7 mouse cellular contexts compared by ENCODE assay signal in the genomic region with DNA sequence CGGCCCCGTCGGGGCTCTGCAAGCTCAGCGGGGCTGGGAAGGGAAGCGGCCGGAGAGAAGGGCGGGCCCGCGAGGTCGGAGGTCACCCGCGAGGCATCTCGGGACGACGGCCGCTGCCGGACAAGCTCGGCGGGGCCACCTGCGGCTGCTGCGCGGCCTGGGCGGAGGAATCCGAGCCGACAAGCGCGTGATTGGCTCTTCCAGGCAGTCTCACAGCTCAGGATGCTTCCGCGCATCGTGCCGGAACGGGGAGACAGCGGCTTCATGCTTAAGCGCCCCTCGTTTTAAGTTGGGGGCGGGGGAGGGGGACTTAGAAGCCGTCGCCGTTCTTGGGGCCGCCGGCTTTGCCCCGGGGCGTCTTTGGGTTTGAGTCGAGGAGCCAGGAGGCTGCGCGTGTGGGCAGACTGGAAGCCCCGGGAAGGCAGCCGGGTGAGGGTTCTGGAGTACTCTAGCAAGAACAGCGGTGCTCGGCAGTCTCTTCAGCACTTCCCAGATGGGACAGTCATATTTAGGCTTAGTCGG. TPM values are rescaled to one million over a fixed set of nuclear protein-coding genes. Genes with fewer than 3 reads are reported as not detected.
DNase-seq lines count a peak whose midpoint lies in the region; ATAC-seq lines count a peak whose summit lies in the region.

No protein-coding gene starts in this region.

- DNase-seq in adrenal gland, adult 18-20 months (ENCODE audit: low spot score in 2 of 2): peak; percentile 92 to 93
- DNase-seq in embryo, embryonic 11 days: peak; percentile 98
- peak; percentile 97 for DNase-seq in gastrocnemius, postnatal 25 days
- peak; percentile 93 to 97 for DNase-seq in left cerebral cortex, postnatal 36 days (ENCODE audit: low spot score in 2 of 2)
- DNase-seq in midbrain, embryonic 11.5 days (ENCODE audit: low spot score, missing footprints): peak; percentile 98
- DNase-seq in skeletal muscle tissue, adult 2 months (ENCODE audit: low read depth, low spot score): peak; percentile 96

- 0 out of 2 replicates have a peak, but pooled peaks cover 2% of the 10 kb centered on the region for H3K4me1 ChIP-seq in intestine, embryonic 15.5 days (replicated peaks)
- peaks cover 5% of the 10 kb centered on the region; the same call in 1 of the 2 replicates for H3K4me1 ChIP-seq in midbrain, embryonic 11.5 days (ENCODE audit: control insufficient read depth, insufficient read depth, low read length)

- peak overlapping the region; percentile 100 for H3K4me3 ChIP-seq in intestine, embryonic 15.5 days (replicated peaks)
- H3K4me3 ChIP-seq in midbrain, embryonic 11.5 days (ENCODE audit: low read depth, low read length): peak overlapping the region; percentile 74

- ATAC-seq in intestine, embryonic 15.5 days: peak; percentile 94
- ATAC-seq in midbrain, embryonic 11.5 days (ENCODE audit: low FRiP score): peak; percentile 92

- peak overlapping the region; percentile 100 for H3K9ac ChIP-seq in intestine, embryonic 15.5 days
- H3K9ac ChIP-seq in midbrain, embryonic 11.5 days (ENCODE audit: low read length): peak overlapping the region; percentile 94

- intact Hi-C loops in left cerebral cortex, postnatal 36 days (cut with DNase I): loop anchor here (5.0 kb wide), 1 partner anchor 75 kb away; a partner anchor contains a TSS

- H3K27ac ChIP-seq in intestine, embryonic 15.5 days: peak overlapping the region; percentile 100
- peak overlapping the region; percentile 95 for H3K27ac ChIP-seq in midbrain, embryonic 11.5 days (ENCODE audit: low read depth, low read length)

- 0 out of 2 replicates have a peak, but pooled peaks cover 4% of the 10 kb centered on the region for H3K36me3 ChIP-seq in intestine, embryonic 15.5 days
- H3K36me3 ChIP-seq in midbrain, embryonic 11.5 days (ENCODE audit: control insufficient read depth, insufficient read depth, low read length): no peaks in the 10 kb centered on the region

- H3K4me2 ChIP-seq in intestine, embryonic 15.5 days (replicated peaks): peak overlapping the region; percentile 66
- peak overlapping the region; percentile 61 for H3K4me2 ChIP-seq in midbrain, embryonic 11.5 days

- no peaks in the 10 kb centered on the region for H3K9me3 ChIP-seq in intestine, embryonic 15.5 days
- no peaks in the 10 kb centered on the region for H3K9me3 ChIP-seq in midbrain, embryonic 11.5 days (ENCODE audit: control insufficient read depth, low read length)

- under 1% methylated on average over 51 of the region's 51 CpGs for WGBS in intestine, embryonic 15.5 days
- under 1% methylated on average over 51 of the region's 51 CpGs for WGBS in midbrain, embryonic 11.5 days

- H3K27me3 ChIP-seq in intestine, embryonic 15.5 days (replicated peaks): no peaks in the 10 kb centered on the region
- no peaks in the 10 kb centered on the region for H3K27me3 ChIP-seq in midbrain, embryonic 11.5 days (ENCODE audit: control insufficient read depth, insufficient read depth, low read length)

RNA-seq across cellular contexts. Expression of a gene that starts 1.4 kb away (rescaled TPM):
- 10 to 100 TPM; 55.4 to 55.6 TPM for total RNA-seq in adrenal gland, adult 18-20 months (2021)
- total RNA-seq in gastrocnemius, postnatal 25 days (2021): 10 to 100 TPM; 23.3 to 24.7 TPM
- 109 and 120 TPM in 2 replicates for polyA plus RNA-seq in intestine, embryonic 15.5 days (2015; fragmentation: Nextera tagmentation; extraction: Ambion mirVana)
- 10 to 100 TPM; 47.6 to 51.5 TPM for total RNA-seq in left cerebral cortex, postnatal 36 days (2021)
- polyA plus RNA-seq in midbrain, embryonic 11.5 days (2014; fragmentation: Nextera tagmentation; extraction: Ambion mirVana): 136 and 144 TPM in 2 replicates

RNA-seq across cellular contexts. Expression of a gene that starts 14.1 kb away (rescaled TPM):
- total RNA-seq in adrenal gland, adult 18-20 months (2021): 100 to 1,000 TPM; 428 to 588 TPM
- total RNA-seq in gastrocnemius, postnatal 25 days (2021): 100 to 1,000 TPM; 447 to 456 TPM
- 163 and 167 TPM in 2 replicates for polyA plus RNA-seq in intestine, embryonic 15.5 days (2015; fragmentation: Nextera tagmentation; extraction: Ambion mirVana)
- 100 to 1,000 TPM; 272 to 281 TPM for total RNA-seq in left cerebral cortex, postnatal 36 days (2021)
- polyA plus RNA-seq in midbrain, embryonic 11.5 days (2014; fragmentation: Nextera tagmentation; extraction: Ambion mirVana): 114 and 120 TPM in 2 replicates

RNA-seq across cellular contexts. Expression of a gene that starts 32.0 kb away (rescaled TPM):
- 100 to 1,000 TPM in 1 of 2 experiments, 10 to 100 TPM in 1; 78.2 to 190 TPM for total RNA-seq in adrenal gland, adult 18-20 months (2021)
- total RNA-seq in gastrocnemius, postnatal 25 days (2021): 1 to 10 TPM; 3.2 to 5.4 TPM
- 230 and 240 TPM in 2 replicates for polyA plus RNA-seq in intestine, embryonic 15.5 days (2015; fragmentation: Nextera tagmentation; extraction: Ambion mirVana)
- total RNA-seq in left cerebral cortex, postnatal 36 days (2021): 10 to 100 TPM; 52.7 to 68.9 TPM
- 370 and 373 TPM in 2 replicates for polyA plus RNA-seq in midbrain, embryonic 11.5 days (2014; fragmentation: Nextera tagmentation; extraction: Ambion mirVana)

RNA-seq across cellular contexts. Expression of a gene that starts 52.1 kb away (rescaled TPM):
- 1 to 10 TPM in 1 of 2 experiments, under 1 TPM in 1; 0.86 to 1.4 TPM for total RNA-seq in adrenal gland, adult 18-20 months (2021)
- not detected for total RNA-seq in gastrocnemius, postnatal 25 days (2021)
- 0.88 and 1.6 TPM in 2 replicates for polyA plus RNA-seq in intestine, embryonic 15.5 days (2015; fragmentation: Nextera tagmentation; extraction: Ambion mirVana)
- 1 to 10 TPM; 3.9 to 4.3 TPM for total RNA-seq in left cerebral cortex, postnatal 36 days (2021)
- 0.93 and 1.4 TPM in 2 replicates for polyA plus RNA-seq in midbrain, embryonic 11.5 days (2014; fragmentation: Nextera tagmentation; extraction: Ambion mirVana)

RNA-seq across cellular contexts. Expression of a gene that starts 59.6 kb away (rescaled TPM):
- total RNA-seq in adrenal gland, adult 18-20 months (2021): under 1 TPM in 1 of 2 experiments, not detected in 1; 0.77 TPM
- not detected for total RNA-seq in gastrocnemius, postnatal 25 days (2021)
- 0.16 TPM in 1 of 2 replicates, not detected in the other for polyA plus RNA-seq in intestine, embryonic 15.5 days (2015; fragmentation: Nextera tagmentation; extraction: Ambion mirVana)
- not detected for total RNA-seq in left cerebral cortex, postnatal 36 days (2021)
- not detected in 2 replicates for polyA plus RNA-seq in midbrain, embryonic 11.5 days (2014; fragmentation: Nextera tagmentation; extraction: Ambion mirVana)

Comparison
In these comparisons a context has a peak if more than half of its experiments do, and no peak if none do; other contexts are left out.
1. Peak in every context shown above with its lines: DNase-seq, ATAC-seq, H3K4me3 ChIP-seq and H3K27ac ChIP-seq.
2. RNA of a gene that starts 32.0 kb away (total RNA-seq): 78.2 to 190 TPM in adrenal gland, adult 18-20 months and 52.7 to 68.9 TPM in left cerebral cortex, postnatal 36 days; 3.2 to 5.4 TPM in gastrocnemius, postnatal 25 days; every median in the first group is over 4 times any median in the second.